Mouse (Mus musculus): ENCODE data around the gene Olfr92. TPM values are rescaled to one million over a fixed set of nuclear protein-coding genes. Genes with fewer than 3 reads are reported as not detected.

Gene Olfr92
- polyA plus RNA-seq, 1 experiment from 2014 or later, result not detected

GRCm38 (mm10) chr17:37078990-37079389 lies 40.9 kb downstream of the Olfr92 start:
- Histone ChIP-seq H3K27ac (replicated peaks) (no peak overlapping the region), H3K4me1 (replicated peaks) (no peaks in the 10 kb centered on the region), H3K4me3 (replicated peaks) (no peak overlapping the region), H3K27me3 (no peaks in the 10 kb centered on the region), H3K36me3 (replicated peaks) (no peaks in the 10 kb centered on the region), H3K9me3 (replicated peaks) (no peaks in the 10 kb centered on the region), H3K9ac (no peak overlapping the region), H3K4me2 (no peak overlapping the region)
- WGBS (ENCODE audit: insufficient replicate concordance), result 41% methylated on average over 2 of the region's 2 CpGs
- no peak for ATAC-seq (ENCODE audit: insufficient read depth)

GRCm38 (mm10) chr17:37078193-37078592 lies 41.7 kb downstream of the Olfr92 start:
- H3K4me1 ChIP-seq (replicated peaks), result no peaks in the 10 kb centered on the region
- no peak for ATAC-seq (ENCODE audit: insufficient read depth)
- no peak overlapping the region for H3K4me2 ChIP-seq
- H3K27ac ChIP-seq (replicated peaks), result no peak overlapping the region
- H3K27me3 ChIP-seq, result no peaks in the 10 kb centered on the region
- 29% methylated on average over 1 of the region's 1 CpGs for WGBS (ENCODE audit: insufficient replicate concordance)
- no peak overlapping the region for H3K9ac ChIP-seq
- no peaks in the 10 kb centered on the region for H3K9me3 ChIP-seq (replicated peaks)
- no peak overlapping the region for H3K4me3 ChIP-seq (replicated peaks)
- H3K36me3 ChIP-seq (replicated peaks), result no peaks in the 10 kb centered on the region

GRCm38 (mm10) chr17:37075766-37076165 lies 44.1 kb downstream of the Olfr92 start:
- Histone ChIP-seq H3K27ac (replicated peaks) (no peak overlapping the region), H3K27me3 (no peaks in the 10 kb centered on the region), H3K4me2 (no peak overlapping the region), H3K9ac (no peak overlapping the region), H3K9me3 (replicated peaks) (no peaks in the 10 kb centered on the region), H3K36me3 (replicated peaks) (no peaks in the 10 kb centered on the region), H3K4me1 (replicated peaks) (no peaks in the 10 kb centered on the region), H3K4me3 (replicated peaks) (no peak overlapping the region)
- no peak for ATAC-seq (ENCODE audit: insufficient read depth)
- WGBS (ENCODE audit: insufficient replicate concordance), result 59% methylated on average over 2 of the region's 2 CpGs

GRCm38 (mm10) chr17:37075181-37075580 lies 44.7 kb downstream of the Olfr92 start:
- no peak overlapping the region for H3K9ac ChIP-seq
- ATAC-seq (ENCODE audit: insufficient read depth), result no peak

GRCm38 (mm10) chr17:37072730-37073276 lies 47.1 kb downstream of the Olfr92 start:
- Histone ChIP-seq H3K4me1 (replicated peaks) (no peaks in the 10 kb centered on the region), H3K4me3 (replicated peaks) (no peak overlapping the region), H3K9ac (no peak overlapping the region), H3K27me3 (no peaks in the 10 kb centered on the region), H3K36me3 (replicated peaks) (no peaks in the 10 kb centered on the region), H3K27ac (replicated peaks) (no peak overlapping the region), H3K4me2 (no peak overlapping the region), H3K9me3 (replicated peaks) (no peaks in the 10 kb centered on the region)
- no peak for ATAC-seq (ENCODE audit: insufficient read depth)
- 62% methylated on average over 11 of the region's 11 CpGs for WGBS (ENCODE audit: insufficient replicate concordance)

More at GRCm38 (mm10) chr17:37075181-37075580, 44.7 kb downstream of the Olfr92 start:
- H3K4me2 ChIP-seq, result no peak overlapping the region
- 63% methylated on average over 6 of the region's 6 CpGs for WGBS (ENCODE audit: insufficient replicate concordance)
- H3K9me3 ChIP-seq (replicated peaks), result no peaks in the 10 kb centered on the region
- no peaks in the 10 kb centered on the region for H3K27me3 ChIP-seq
- no peaks in the 10 kb centered on the region for H3K36me3 ChIP-seq (replicated peaks)
- no peak overlapping the region for H3K27ac ChIP-seq (replicated peaks)
- H3K4me3 ChIP-seq (replicated peaks), result no peak overlapping the region
- H3K4me1 ChIP-seq (replicated peaks), result no peaks in the 10 kb centered on the region

GRCm38 (mm10) chr17:37072080-37072729 lies 47.7 kb downstream of the Olfr92 start:
- no peaks in the 10 kb centered on the region for H3K36me3 ChIP-seq (replicated peaks)
- no peak for ATAC-seq (ENCODE audit: insufficient read depth)
- no peak overlapping the region for H3K27ac ChIP-seq (replicated peaks)
- H3K4me3 ChIP-seq (replicated peaks), result no peak overlapping the region
- no peak overlapping the region for H3K4me2 ChIP-seq
- H3K9ac ChIP-seq, result no peak overlapping the region
- no peaks in the 10 kb centered on the region for H3K27me3 ChIP-seq
- no peaks in the 10 kb centered on the region for H3K9me3 ChIP-seq (replicated peaks)
- 70% methylated on average over 12 of the region's 12 CpGs for WGBS (ENCODE audit: insufficient replicate concordance)
- no peaks in the 10 kb centered on the region for H3K4me1 ChIP-seq (replicated peaks)

- no peaks in the 10 kb centered on the region for H3K9me3 ChIP-seq (replicated peaks)
- ATAC-seq (ENCODE audit: insufficient read depth), result no peak
- no peaks in the 10 kb centered on the region for H3K4me1 ChIP-seq (replicated peaks)
- 51% methylated on average over 8 of the region's 8 CpGs for WGBS (ENCODE audit: insufficient replicate concordance)
- no peak overlapping the region for H3K9ac ChIP-seq
- H3K36me3 ChIP-seq (replicated peaks), result no peaks in the 10 kb centered on the region
- H3K27ac ChIP-seq (replicated peaks), result no peak overlapping the region
- H3K4me3 ChIP-seq (replicated peaks), result no peak overlapping the region
- no peaks in the 10 kb centered on the region for H3K27me3 ChIP-seq
- no peak overlapping the region for H3K4me2 ChIP-seq
These were observed 49.8 kb downstream of the Olfr92 start for GRCm38 (mm10) chr17:37070121-37070520.

GRCm38 (mm10) chr17:37067861-37068260 lies 52.0 kb downstream of the Olfr92 start:
- Histone ChIP-seq H3K4me1 (replicated peaks) (no peaks in the 10 kb centered on the region), H3K4me2 (no peak overlapping the region), H3K9me3 (replicated peaks) (no peaks in the 10 kb centered on the region), H3K36me3 (replicated peaks) (no peaks in the 10 kb centered on the region), H3K9ac (no peak overlapping the region), H3K4me3 (replicated peaks) (no peak overlapping the region), H3K27me3 (no peaks in the 10 kb centered on the region), H3K27ac (replicated peaks) (no peak overlapping the region)
- ATAC-seq (ENCODE audit: insufficient read depth), result no peak
- WGBS (ENCODE audit: insufficient replicate concordance), result 58% methylated on average over 1 of the region's 1 CpGs

GRCm38 (mm10) chr17:37065993-37066392 lies 53.9 kb downstream of the Olfr92 start:
- Histone ChIP-seq H3K4me1 (replicated peaks) (no peaks in the 10 kb centered on the region), H3K4me2 (no peak overlapping the region), H3K27ac (replicated peaks) (no peak overlapping the region), H3K27me3 (no peaks in the 10 kb centered on the region), H3K4me3 (replicated peaks) (no peak overlapping the region), H3K36me3 (replicated peaks) (no peaks in the 10 kb centered on the region), H3K9me3 (replicated peaks) (no peaks in the 10 kb centered on the region), H3K9ac (no peak overlapping the region)
- no peak for ATAC-seq (ENCODE audit: insufficient read depth)
- 49% methylated on average over 2 of the region's 2 CpGs for WGBS (ENCODE audit: insufficient replicate concordance)

GRCm38 (mm10) chr17:37063686-37064495 lies 56.0 kb downstream of the Olfr92 start:
- WGBS (ENCODE audit: insufficient replicate concordance), result 68% methylated on average over 11 of the region's 11 CpGs
- Histone ChIP-seq H3K27me3 (no peaks in the 10 kb centered on the region), H3K36me3 (replicated peaks) (no peaks in the 10 kb centered on the region), H3K9ac (no peak overlapping the region), H3K4me1 (replicated peaks) (no peaks in the 10 kb centered on the region), H3K9me3 (replicated peaks) (no peaks in the 10 kb centered on the region), H3K27ac (replicated peaks) (no peak overlapping the region), H3K4me2 (no peak overlapping the region), H3K4me3 (replicated peaks) (no peak overlapping the region)
- no peak for ATAC-seq (ENCODE audit: insufficient read depth)

- H3K4me1 ChIP-seq (replicated peaks), result no peaks in the 10 kb centered on the region
These were observed 56.8 kb downstream of the Olfr92 start for GRCm38 (mm10) chr17:37063063-37063462.

More at GRCm38 (mm10) chr17:37063063-37063462, 56.8 kb downstream of the Olfr92 start:
- no peaks in the 10 kb centered on the region for H3K9me3 ChIP-seq (replicated peaks)
- H3K9ac ChIP-seq, result no peak overlapping the region
- ATAC-seq (ENCODE audit: insufficient read depth), result no peak
- H3K27me3 ChIP-seq, result no peaks in the 10 kb centered on the region
- 60% methylated on average over 10 of the region's 10 CpGs for WGBS (ENCODE audit: insufficient replicate concordance)
- no peak overlapping the region for H3K27ac ChIP-seq (replicated peaks)
- H3K36me3 ChIP-seq (replicated peaks), result no peaks in the 10 kb centered on the region
- no peak overlapping the region for H3K4me2 ChIP-seq
- H3K4me3 ChIP-seq (replicated peaks), result no peak overlapping the region
